Mouse (Mus musculus): ENCODE data around the gene Bbc3. TPM values are rescaled to one million over a fixed set of nuclear protein-coding genes. Genes with fewer than 3 reads are reported as not detected.

The Bbc3 gene
- polyA plus RNA-seq, 1 experiment from 2014 or later, result 19.7 TPM

- peak within 1 kb of the TSS; percentile 88 for H3K9ac ChIP-seq (replicated peaks; ENCODE audit: low read depth, low read length)
- no peaks in the 10 kb centered on the region for H3K9me3 ChIP-seq (ENCODE audit: control insufficient read depth, low read length)
- peak within 1 kb of the TSS; percentile 77 for H3K4me2 ChIP-seq (ENCODE audit: low read depth, low read length)
- peak within 1 kb of the TSS; percentile 76 for H3K4me3 ChIP-seq (ENCODE audit: low read depth, low read length)
- no peaks in the 10 kb centered on the region for H3K27me3 ChIP-seq (ENCODE audit: control insufficient read depth, insufficient read depth, low read length)
- peaks cover 23% of the 10 kb centered on the region for H3K36me3 ChIP-seq (ENCODE audit: control insufficient read depth, insufficient read depth, low read length)
- peak; percentile 81 for ATAC-seq (ENCODE audit: low read depth)
- peak within 1 kb of the TSS; percentile 94 for H3K27ac ChIP-seq (ENCODE audit: low read depth, low read length)
- 2% methylated on average over 35 of the region's 49 CpGs for WGBS
- peaks cover 20% of the 10 kb centered on the region for H3K4me1 ChIP-seq (ENCODE audit: control insufficient read depth, insufficient read depth, low read length)
Measured at GRCm38 (mm10) chr7:16273081-16273765, 35.0 kb upstream of the Bbc3 start, which contains the start of gene Inafm1. Gene Inafm1 (minus strand): TSS chr7:16273617.

DNA sequence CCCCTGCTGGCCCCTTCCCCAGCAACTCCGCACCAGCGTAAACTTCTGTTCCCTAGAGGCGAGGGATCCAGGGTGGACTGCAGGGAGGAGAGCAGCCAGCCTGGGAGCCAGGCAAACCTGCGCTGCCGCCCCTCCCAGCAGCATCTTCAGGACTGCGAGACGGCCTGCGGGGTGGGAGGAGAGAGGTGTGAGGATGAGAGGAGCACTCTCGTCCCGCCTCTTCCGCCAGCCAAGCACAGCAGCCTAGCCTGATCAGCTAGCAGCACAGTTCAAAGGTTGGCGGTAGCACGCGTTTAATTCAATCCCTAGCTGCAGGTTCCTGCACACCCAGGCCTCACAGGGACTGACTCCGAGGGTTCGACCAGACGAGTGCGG, 34.4 kb upstream of the Bbc3 start:
- peak overlapping the region; percentile 59 for H3K9ac ChIP-seq (replicated peaks; ENCODE audit: low read depth, low read length)
- H3K36me3 ChIP-seq (ENCODE audit: control insufficient read depth, insufficient read depth, low read length), result peaks cover 25% of the 10 kb centered on the region
- H3K27me3 ChIP-seq (ENCODE audit: control insufficient read depth, insufficient read depth, low read length), result no peaks in the 10 kb centered on the region
- H3K27ac ChIP-seq (ENCODE audit: low read depth, low read length), result peak overlapping the region; percentile 94
- H3K4me2 ChIP-seq (ENCODE audit: low read depth, low read length), result peak overlapping the region; percentile 77
- peak overlapping the region; percentile 76 for H3K4me3 ChIP-seq (ENCODE audit: low read depth, low read length)
- no peaks in the 10 kb centered on the region for H3K9me3 ChIP-seq (ENCODE audit: control insufficient read depth, low read length)
- peak; percentile 76 for ATAC-seq (ENCODE audit: low read depth)
- WGBS, result under 1% methylated on average over 18 of the region's 18 CpGs
- H3K4me1 ChIP-seq (ENCODE audit: control insufficient read depth, insufficient read depth, low read length), result peaks cover 20% of the 10 kb centered on the region

- Histone ChIP-seq H3K4me1 (ENCODE audit: control insufficient read depth, insufficient read depth, low read length) (peaks cover 20% of the 10 kb centered on the region), H3K9me3 (ENCODE audit: control insufficient read depth, low read length) (no peaks in the 10 kb centered on the region), H3K4me3 (ENCODE audit: low read depth, low read length) (no peak overlapping the region), H3K4me2 (ENCODE audit: low read depth, low read length) (no peak overlapping the region), H3K36me3 (ENCODE audit: control insufficient read depth, insufficient read depth, low read length) (peaks cover 25% of the 10 kb centered on the region), H3K9ac (replicated peaks; ENCODE audit: low read depth, low read length) (no peak overlapping the region), H3K27ac (ENCODE audit: low read depth, low read length) (no peak overlapping the region), H3K27me3 (ENCODE audit: control insufficient read depth, insufficient read depth, low read length) (no peaks in the 10 kb centered on the region)
- WGBS, result 88% methylated on average over 10 of the region's 10 CpGs
- ATAC-seq (ENCODE audit: low read depth), result no peak
Measured at GRCm38 (mm10) chr7:16274922-16275890, 33.0 kb upstream of the Bbc3 start.

DNA sequence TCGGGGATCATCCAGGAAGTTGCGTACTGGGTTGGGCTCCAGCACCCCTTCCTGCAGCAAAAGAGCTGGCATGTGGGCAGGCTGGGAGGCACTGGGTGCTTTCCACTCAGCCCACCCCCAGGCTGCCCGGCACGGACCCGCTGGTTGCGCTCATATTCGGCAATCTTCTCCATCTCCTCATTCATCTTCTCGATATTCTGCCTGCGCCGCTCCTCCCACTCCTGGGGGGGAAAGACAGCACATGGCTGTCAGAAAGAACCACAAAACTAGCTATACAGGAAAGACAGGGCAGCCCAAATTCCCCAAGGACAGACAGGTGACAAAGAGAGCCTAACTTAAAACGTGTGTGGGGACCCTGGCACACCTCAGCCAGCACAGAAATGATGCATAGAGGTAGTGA, 27.5 kb upstream of the Bbc3 start:
- WGBS, result 92% methylated on average over 11 of the region's 11 CpGs
- Histone ChIP-seq H3K4me2 (ENCODE audit: low read depth, low read length) (no peak overlapping the region), H3K36me3 (ENCODE audit: control insufficient read depth, insufficient read depth, low read length) (peaks cover 47% of the 10 kb centered on the region), H3K4me3 (ENCODE audit: low read depth, low read length) (no peak overlapping the region), H3K27me3 (ENCODE audit: control insufficient read depth, insufficient read depth, low read length) (no peaks in the 10 kb centered on the region), H3K27ac (ENCODE audit: low read depth, low read length) (no peak overlapping the region), H3K4me1 (ENCODE audit: control insufficient read depth, insufficient read depth, low read length) (0 out of 2 replicates have a peak, but pooled peaks cover 4% of the 10 kb centered on the region), H3K9me3 (ENCODE audit: control insufficient read depth, low read length) (no peaks in the 10 kb centered on the region), H3K9ac (replicated peaks; ENCODE audit: low read depth, low read length) (no peak overlapping the region)
- no peak for ATAC-seq (ENCODE audit: low read depth)

DNA sequence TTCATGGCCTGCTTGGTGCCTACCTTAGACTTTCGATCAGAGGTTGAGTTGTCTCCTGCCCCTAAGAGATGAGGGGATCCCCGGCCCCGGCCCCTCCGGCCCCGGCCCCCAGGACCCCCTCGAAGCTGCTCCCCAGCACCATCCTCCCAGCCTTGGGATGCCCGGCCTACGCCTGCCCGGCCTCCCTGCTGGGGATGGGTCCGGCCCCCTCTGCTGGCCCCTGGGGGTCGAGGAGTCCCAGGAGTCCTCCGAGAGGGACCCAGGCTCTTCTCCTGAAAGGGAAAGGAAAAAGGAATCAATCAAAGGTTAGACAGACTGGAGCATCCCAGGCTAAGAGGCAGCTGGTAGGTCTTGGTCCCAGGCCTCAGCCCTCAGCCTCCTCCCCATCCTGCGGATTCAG, 25.9 kb upstream of the Bbc3 start:
- Histone ChIP-seq H3K27ac (ENCODE audit: low read depth, low read length) (no peak overlapping the region), H3K4me1 (ENCODE audit: control insufficient read depth, insufficient read depth, low read length) (0 out of 2 replicates have a peak, but pooled peaks cover 5% of the 10 kb centered on the region), H3K9ac (replicated peaks; ENCODE audit: low read depth, low read length) (no peak overlapping the region), H3K27me3 (ENCODE audit: control insufficient read depth, insufficient read depth, low read length) (no peaks in the 10 kb centered on the region), H3K9me3 (ENCODE audit: control insufficient read depth, low read length) (no peaks in the 10 kb centered on the region), H3K4me3 (ENCODE audit: low read depth, low read length) (no peak overlapping the region), H3K4me2 (ENCODE audit: low read depth, low read length) (no peak overlapping the region), H3K36me3 (ENCODE audit: control insufficient read depth, insufficient read depth, low read length) (peaks cover 32% of the 10 kb centered on the region)
- 95% methylated on average over 13 of the region's 13 CpGs for WGBS
- no peak for ATAC-seq (ENCODE audit: low read depth)

- no peaks in the 10 kb centered on the region for H3K9me3 ChIP-seq (ENCODE audit: control insufficient read depth, low read length)
- H3K4me3 ChIP-seq (ENCODE audit: low read depth, low read length), result no peak overlapping the region
- no peaks in the 10 kb centered on the region for H3K27me3 ChIP-seq (ENCODE audit: control insufficient read depth, insufficient read depth, low read length)
- no peak overlapping the region for H3K9ac ChIP-seq (replicated peaks; ENCODE audit: low read depth, low read length)
- ATAC-seq (ENCODE audit: low read depth), result no peak
- 89% methylated on average over 8 of the region's 8 CpGs for WGBS
- H3K27ac ChIP-seq (ENCODE audit: low read depth, low read length), result no peak overlapping the region
- peaks cover 22% of the 10 kb centered on the region; the same call in 1 of the 2 replicates for H3K36me3 ChIP-seq (ENCODE audit: control insufficient read depth, insufficient read depth, low read length)
- H3K4me2 ChIP-seq (ENCODE audit: low read depth, low read length), result no peak overlapping the region
- 0 out of 2 replicates have a peak, but pooled peaks cover 5% of the 10 kb centered on the region for H3K4me1 ChIP-seq (ENCODE audit: control insufficient read depth, insufficient read depth, low read length)
Measured at GRCm38 (mm10) chr7:16284001-16284400, 24.2 kb upstream of the Bbc3 start.

- no peak for ATAC-seq (ENCODE audit: low read depth)
- H3K4me1 ChIP-seq (ENCODE audit: control insufficient read depth, insufficient read depth, low read length), result 0 out of 2 replicates have a peak, but pooled peaks cover 5% of the 10 kb centered on the region
- WGBS, result 78% methylated on average over 9 of the region's 9 CpGs
- H3K27me3 ChIP-seq (ENCODE audit: control insufficient read depth, insufficient read depth, low read length), result no peaks in the 10 kb centered on the region
- no peak overlapping the region for H3K4me3 ChIP-seq (ENCODE audit: low read depth, low read length)
- no peak overlapping the region for H3K9ac ChIP-seq (replicated peaks; ENCODE audit: low read depth, low read length)
- peaks cover 22% of the 10 kb centered on the region; the same call in 1 of the 2 replicates for H3K36me3 ChIP-seq (ENCODE audit: control insufficient read depth, insufficient read depth, low read length)
- H3K27ac ChIP-seq (ENCODE audit: low read depth, low read length), result no peak overlapping the region
- H3K4me2 ChIP-seq (ENCODE audit: low read depth, low read length), result no peak overlapping the region
- no peaks in the 10 kb centered on the region for H3K9me3 ChIP-seq (ENCODE audit: control insufficient read depth, low read length)
Measured at GRCm38 (mm10) chr7:16284904-16285303, 23.3 kb upstream of the Bbc3 start.

GRCm38 (mm10) chr7:16285450-16286025, 22.7 kb upstream of the Bbc3 start:
- H3K36me3 ChIP-seq (ENCODE audit: control insufficient read depth, insufficient read depth, low read length), result peaks cover 20% of the 10 kb centered on the region; the same call in 1 of the 2 replicates
- H3K9ac ChIP-seq (replicated peaks; ENCODE audit: low read depth, low read length), result no peak overlapping the region
- 0 out of 2 replicates have a peak, but pooled peaks cover 5% of the 10 kb centered on the region for H3K4me1 ChIP-seq (ENCODE audit: control insufficient read depth, insufficient read depth, low read length)
- 3% methylated on average over 14 of the region's 14 CpGs for WGBS
- H3K27me3 ChIP-seq (ENCODE audit: control insufficient read depth, insufficient read depth, low read length), result no peaks in the 10 kb centered on the region
- H3K27ac ChIP-seq (ENCODE audit: low read depth, low read length), result peak overlapping the region; percentile 22; the same call in 1 of the 2 replicates
- peak overlapping the region; percentile 41 for H3K4me2 ChIP-seq (ENCODE audit: low read depth, low read length)
- ATAC-seq (ENCODE audit: low read depth), result peak; percentile 38
- H3K9me3 ChIP-seq (ENCODE audit: control insufficient read depth, low read length), result no peaks in the 10 kb centered on the region
- H3K4me3 ChIP-seq (ENCODE audit: low read depth, low read length), result peak overlapping the region; percentile 53
